Mouse (Mus musculus): ENCODE data around the gene Tor1aip2.

Gene Tor1aip2

GRCm38 (mm10) chr1:156040731-156041401 lies 5.7 kb downstream of the Tor1aip2 start:
- in situ Hi-C loops (cut with MboI, MseI), result loop anchor here (25.0 kb wide), 1 partner anchor 479 kb away; the partner anchor contains the start of gene Acbd6

GRCm38 (mm10) chr1:156041451-156042241 lies 6.4 kb downstream of the Tor1aip2 start:
- in situ Hi-C loops (cut with MboI, MseI), result loop anchor here (25.0 kb wide), 1 partner anchor 479 kb away; the partner anchor contains the start of gene Acbd6

DNA sequence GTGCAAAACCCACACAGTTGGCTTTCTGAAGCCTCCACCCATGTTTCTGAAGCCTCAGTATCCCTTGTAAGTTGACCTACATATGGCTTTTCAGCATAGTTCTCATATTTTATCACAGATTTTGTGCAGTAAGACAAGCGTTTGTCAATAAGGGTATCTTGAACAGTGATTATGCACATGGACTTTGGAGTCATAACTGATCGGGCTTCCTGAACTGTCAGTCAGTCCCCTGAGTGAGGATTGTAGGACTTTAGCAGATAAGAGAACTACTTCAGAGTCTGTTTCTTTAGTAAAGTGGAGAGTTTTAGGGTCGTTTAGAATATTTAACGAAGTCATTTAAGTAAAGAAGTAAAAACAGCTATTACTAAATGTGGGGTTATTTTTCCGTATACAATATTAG lies 7.3 kb downstream of the Tor1aip2 start:
- in situ Hi-C loops (cut with MboI, MseI), result loop anchor here (25.0 kb wide), 1 partner anchor 480 kb away; the partner anchor contains the start of gene Acbd6

GRCm38 (mm10) chr1:156043027-156043426 lies 7.8 kb downstream of the Tor1aip2 start:
- in situ Hi-C loops (cut with MboI, MseI), result loop anchor here (25.0 kb wide), 1 partner anchor 481 kb away; the partner anchor contains the start of gene Acbd6

- in situ Hi-C loops (cut with MboI, MseI), result loop anchor here (25.0 kb wide), 1 partner anchor 482 kb away; the partner anchor contains the start of gene Acbd6
These were observed 9.0 kb downstream of the Tor1aip2 start for GRCm38 (mm10) chr1:156044211-156044611.

- in situ Hi-C loops (cut with MboI, MseI), result loop anchor here (25.0 kb wide), 1 partner anchor 484 kb away; the partner anchor contains the start of gene Acbd6
These were observed 11.5 kb downstream of the Tor1aip2 start for GRCm38 (mm10) chr1:156046688-156047087.

- in situ Hi-C loops (cut with MboI, MseI), result no loop called here
These were observed 23.0 kb downstream of the Tor1aip2 start for GRCm38 (mm10) chr1:156058207-156058606.

DNA sequence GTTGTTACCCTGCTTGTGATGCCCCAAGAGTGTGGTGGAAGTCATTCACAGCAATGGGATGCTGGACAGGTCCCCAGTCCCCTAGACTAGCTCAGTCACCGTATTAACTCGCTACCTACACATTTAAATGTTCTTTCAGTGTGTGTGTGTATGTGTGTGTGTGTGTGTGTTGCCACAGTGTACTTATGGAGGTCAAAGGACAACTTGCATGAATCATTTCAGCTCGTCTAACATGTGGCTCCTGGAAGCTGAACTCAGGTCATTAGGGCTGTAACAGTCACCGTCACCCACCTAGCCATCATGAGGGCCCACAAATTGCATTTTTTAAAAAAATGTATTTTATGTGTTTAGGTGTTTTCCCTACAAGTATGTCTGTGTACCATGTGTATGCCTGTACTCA lies 27.0 kb downstream of the Tor1aip2 start:
- in situ Hi-C loops (cut with MboI, MseI), result no loop called here

- in situ Hi-C loops (cut with MboI, MseI), result no loop called here
These were observed 30.9 kb downstream of the Tor1aip2 start for GRCm38 (mm10) chr1:156066133-156066532.

DNA sequence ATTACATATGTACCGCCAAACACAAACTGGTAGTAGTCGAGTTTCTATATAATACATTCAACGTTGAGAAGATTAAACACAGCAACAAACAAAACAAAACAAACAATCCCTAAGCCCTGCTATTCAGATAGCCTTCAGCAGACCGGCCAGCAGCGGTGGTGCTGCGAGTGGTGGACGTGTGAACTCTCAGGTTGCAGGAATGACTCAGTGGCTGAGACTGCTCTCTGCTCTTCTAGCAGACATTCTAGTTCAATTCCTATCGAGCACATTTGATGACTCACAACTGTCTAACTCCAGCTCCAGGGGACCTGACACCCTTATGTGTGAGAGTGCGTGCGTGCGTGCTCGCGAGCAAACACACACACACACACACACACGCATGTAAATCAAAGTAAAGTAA lies 34.9 kb downstream of the Tor1aip2 start:
- in situ Hi-C loops (cut with MboI, MseI), result no loop called here

DNA sequence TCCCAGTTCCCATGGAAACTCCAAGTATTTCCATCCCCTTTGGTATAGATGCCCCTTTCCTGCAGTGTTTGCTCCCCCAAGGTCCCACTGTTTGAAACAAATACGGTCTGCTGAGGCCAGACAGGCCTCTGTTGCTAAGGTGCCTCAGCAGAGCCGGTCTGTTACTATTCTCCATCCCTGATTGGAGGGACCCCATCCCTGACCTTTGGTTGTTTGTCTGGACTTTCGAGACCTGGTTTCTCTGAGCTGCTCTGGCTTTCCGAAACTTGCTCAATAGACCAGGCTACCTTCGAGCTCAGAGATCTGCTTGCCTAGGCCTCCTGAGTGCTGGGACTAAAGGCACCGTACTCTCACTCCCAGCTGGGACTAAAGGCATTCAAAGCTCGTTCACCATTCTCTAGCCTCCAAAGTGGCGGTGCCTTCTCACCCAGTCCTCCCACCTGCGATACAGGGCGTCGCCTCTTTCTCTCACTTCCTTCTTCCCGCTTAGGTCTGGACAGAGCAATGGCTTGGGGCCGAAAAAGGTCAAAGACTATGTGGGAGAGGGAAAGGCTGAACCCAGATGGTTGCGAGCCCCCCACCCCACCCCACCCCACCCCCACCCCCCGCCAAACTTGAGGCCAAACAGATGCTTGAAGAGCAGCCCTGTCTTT lies 38.1 kb downstream of the Tor1aip2 start:
- in situ Hi-C loops (cut with MboI, MseI), result no loop called here

GRCm38 (mm10) chr1:156074575-156074974 lies 39.4 kb downstream of the Tor1aip2 start:
- in situ Hi-C loops (cut with MboI, MseI), result no loop called here

DNA sequence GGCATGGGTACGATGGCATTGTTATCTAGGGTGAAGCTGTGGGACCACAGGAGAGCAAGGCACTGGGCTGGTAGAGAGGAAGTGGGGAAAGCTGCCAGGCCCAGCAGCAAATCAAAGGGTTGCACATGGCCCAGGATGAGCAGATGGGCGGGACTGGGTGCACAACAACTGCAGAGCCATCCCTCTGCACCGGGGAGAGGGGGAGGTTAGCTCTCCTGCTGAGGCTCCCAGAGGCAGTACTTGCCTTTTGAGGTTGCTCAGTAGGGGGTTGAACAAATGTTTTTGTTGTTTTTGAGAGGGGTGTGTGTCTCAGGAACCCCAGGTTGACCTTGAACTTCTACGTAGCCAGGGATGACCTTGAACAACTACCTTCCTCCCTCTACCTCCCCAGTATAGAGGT lies 41.3 kb downstream of the Tor1aip2 start:
- in situ Hi-C loops (cut with MboI, MseI), result no loop called here

DNA sequence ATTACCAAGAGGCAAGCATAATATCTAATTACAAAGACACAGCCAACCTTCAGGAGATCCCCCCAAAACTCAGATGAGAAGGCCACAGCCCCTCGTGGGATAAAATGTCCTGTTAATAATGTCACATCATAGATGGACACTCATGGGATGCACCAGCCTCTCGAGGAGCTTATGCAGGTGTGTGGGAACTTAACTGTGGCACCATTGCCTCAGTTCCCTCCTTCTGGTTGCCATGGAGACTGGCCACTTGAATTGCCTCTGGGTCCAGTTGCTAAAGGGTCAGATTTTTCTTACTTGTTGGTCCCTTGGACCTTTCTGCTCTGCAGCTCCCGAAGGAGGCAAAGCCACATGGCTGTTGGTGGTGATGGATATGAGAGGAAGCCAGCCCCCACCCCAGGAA lies 42.5 kb downstream of the Tor1aip2 start:
- in situ Hi-C loops (cut with MboI, MseI), result no loop called here

DNA sequence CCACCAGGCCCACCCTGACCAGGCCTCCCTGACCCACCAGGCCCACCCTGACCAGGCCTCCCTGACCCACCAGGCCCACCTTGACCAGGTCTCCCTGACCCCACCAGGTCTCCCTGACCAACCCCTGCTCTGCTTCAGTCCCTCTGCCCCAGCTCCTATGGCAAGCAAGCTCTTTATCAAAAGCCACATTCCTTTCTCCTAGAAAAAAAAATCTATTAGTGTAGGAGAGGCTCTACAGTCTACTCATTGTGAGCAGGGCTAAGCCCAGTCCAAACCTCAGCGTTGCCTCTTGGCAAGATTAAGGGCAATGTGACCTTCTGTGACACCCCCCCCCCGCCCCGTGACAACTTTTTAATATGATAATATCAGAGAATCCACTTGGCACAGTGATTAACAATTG lies 49.4 kb downstream of the Tor1aip2 start:
- in situ Hi-C loops (cut with MboI, MseI), result loop anchor here (5.0 kb wide), 1 partner anchor 158 kb away; no protein-coding TSS in a partner anchor

DNA sequence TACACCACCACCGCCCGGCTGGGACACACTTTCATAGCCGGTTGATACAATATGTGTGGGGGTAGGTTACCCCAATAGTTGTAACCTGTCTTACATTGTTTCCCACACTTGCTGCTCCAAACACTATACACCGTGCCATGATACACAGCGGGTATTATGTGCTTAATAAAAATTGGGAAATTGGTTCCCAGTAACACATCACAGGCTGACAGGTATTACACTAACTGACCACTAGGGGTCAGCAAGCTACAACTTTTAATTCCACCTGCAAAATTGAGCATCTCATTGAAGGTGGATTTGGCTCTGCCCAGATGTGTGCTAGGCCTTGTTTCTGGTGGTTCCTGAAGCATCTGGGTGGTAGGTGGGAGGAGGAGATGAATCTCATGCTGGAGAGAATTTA lies 50.6 kb downstream of the Tor1aip2 start:
- in situ Hi-C loops (cut with MboI, MseI), result no loop called here

DNA sequence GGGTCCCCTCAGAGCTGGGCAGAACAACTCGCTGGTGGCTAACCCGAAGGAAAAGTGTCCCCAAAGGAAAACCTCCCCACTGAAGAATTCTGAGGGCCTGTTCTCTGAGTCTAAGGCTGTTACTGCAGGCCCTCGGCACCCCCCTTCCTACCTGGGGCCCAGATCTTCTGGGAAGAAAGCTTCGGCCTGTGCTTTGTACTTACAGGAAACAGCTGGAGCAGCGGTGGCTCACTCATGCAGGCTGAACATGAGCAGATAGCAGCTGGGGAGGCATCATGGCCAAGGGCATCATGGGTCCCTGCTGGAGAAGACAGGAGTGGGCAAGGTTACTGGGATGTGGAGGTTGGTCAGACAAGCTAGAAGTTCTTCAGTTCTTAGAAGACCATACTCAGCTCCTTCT lies 52.4 kb downstream of the Tor1aip2 start:
- in situ Hi-C loops (cut with MboI, MseI), result no loop called here

- in situ Hi-C loops (cut with MboI, MseI), result no loop called here
These were observed 54.4 kb downstream of the Tor1aip2 start for GRCm38 (mm10) chr1:156089561-156089960.

DNA sequence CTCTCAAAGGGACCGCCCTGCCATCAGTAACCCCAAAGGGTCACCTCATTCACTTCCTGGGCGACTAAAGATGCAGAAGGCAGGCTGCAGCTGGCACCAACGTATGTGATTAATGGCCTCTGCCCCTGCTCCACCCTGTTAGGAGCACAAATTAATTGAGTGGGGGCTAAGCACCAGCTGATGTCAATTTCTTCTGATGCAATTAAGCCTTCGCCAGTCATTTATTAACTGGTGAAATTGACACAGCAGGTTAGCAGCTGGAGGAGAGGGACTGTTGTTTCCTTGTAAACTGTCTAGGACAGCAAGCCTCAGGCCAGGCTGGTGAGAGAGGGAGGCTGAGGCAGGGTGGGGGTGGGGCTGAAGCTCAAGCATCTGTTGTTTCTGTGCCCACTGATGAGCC lies 54.8 kb downstream of the Tor1aip2 start:
- in situ Hi-C loops (cut with MboI, MseI), result no loop called here

DNA sequence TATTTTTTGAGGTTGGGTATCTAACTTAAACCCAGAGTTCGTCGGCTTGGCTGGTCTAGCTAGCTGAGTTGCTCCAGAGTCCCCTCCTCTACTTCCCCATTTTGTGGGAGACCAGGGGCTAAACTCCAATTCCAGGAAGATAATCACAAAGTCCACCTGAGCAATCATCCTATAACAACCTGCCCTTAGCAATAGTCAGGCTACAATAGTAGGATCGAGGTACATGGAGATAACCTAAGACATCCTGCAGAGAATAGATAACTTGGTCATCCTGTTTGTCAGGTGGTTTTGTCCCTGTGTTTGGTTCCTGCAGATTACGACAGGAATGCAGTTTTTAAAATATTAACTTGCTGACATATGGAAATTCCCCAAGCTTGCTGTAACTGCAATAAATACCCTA lies 56.6 kb downstream of the Tor1aip2 start:
- in situ Hi-C loops (cut with MboI, MseI), result no loop called here

- in situ Hi-C loops (cut with MboI, MseI), result loop anchor here (25.0 kb wide), 1 partner anchor 1009 kb away; the partner anchor contains the start of gene Tex35
These were observed 68.6 kb downstream of the Tor1aip2 start for GRCm38 (mm10) chr1:156103763-156104162.

DNA sequence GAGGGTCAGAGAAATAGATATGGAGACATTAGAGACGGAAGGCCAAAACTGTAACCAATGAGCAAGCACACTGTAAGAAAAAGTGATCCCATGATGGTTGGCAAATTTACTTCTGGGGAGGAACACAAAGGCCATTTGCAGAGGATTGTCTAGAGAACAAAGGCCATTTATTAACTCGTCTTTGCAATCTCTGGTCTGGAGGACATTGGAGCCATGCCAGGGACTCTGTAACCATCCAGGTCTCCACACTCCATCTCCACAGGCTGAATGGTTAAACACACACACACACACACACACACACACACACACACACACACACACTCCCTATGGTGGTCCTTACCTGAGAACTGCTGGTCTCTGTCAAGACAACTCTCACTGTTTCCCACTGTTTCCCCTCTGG lies 70.2 kb downstream of the Tor1aip2 start:
- in situ Hi-C loops (cut with MboI, MseI), result loop anchor here (25.0 kb wide), 1 partner anchor 1007 kb away; the partner anchor contains the start of gene Tex35

Measured in T-helper 2 cell (primary cell).